Mouse (Mus musculus) spleen, postnatal 10 days (tissue): Measurements from ENCODE around the gene Kif26b.

Source experiments
- DNase-seq, 2 experiments: peaks; one replicate each; pipeline ENCODE4 v3.0.0; 2021 to 2022; ENCODE audit warnings: low spot score in 2 of 2

Kif26b gene

DNA sequence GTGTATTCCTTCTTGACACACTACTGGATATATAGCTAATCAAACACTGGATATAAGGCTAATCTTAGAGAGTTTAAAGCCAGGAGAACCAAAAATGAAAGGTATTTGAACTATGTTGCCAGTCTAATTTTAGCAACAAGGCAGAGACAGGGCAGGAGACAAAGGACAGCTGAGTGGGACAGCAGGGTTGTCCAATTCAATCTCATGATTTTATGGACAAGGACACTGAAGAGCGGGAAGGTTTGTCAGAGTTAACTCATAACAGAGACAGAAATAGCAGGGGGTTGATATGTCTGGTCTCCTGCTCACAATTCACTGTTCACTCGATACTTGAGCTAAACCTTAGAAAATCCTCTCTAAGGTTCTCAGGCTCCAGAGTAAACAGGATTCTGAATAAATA is 187.5 kb downstream of the Kif26b start:
- no peak for DNase-seq

GRCm38 (mm10) chr1:178720821-178721220 is 191.9 kb downstream of the Kif26b start:
- DNase-seq, result no peak

- no peak for DNase-seq
These were observed 193.9 kb downstream of the Kif26b start for GRCm38 (mm10) chr1:178722793-178723192.

- no peak for DNase-seq
These were observed 196.6 kb downstream of the Kif26b start for GRCm38 (mm10) chr1:178725536-178725935.

DNA sequence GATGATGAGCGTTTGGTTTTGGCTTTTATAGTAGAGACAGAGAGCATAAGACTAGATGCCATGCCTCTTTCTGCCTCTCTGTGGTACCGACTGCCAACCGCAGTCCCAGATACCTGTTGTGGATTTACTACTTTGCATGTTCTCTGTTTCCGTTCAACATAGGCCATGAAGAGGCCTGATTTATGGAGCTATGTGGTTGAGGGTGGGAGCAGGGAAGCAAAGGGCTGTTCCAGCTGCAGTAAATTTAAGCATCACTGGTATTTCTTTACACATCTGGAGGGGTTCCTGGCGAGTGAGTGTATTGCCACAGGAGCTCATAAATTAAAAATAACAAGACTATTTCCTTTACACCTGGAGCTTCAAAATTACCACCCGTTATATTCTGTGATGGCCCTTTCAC is 199.3 kb downstream of the Kif26b start:
- no peak for DNase-seq

DNA sequence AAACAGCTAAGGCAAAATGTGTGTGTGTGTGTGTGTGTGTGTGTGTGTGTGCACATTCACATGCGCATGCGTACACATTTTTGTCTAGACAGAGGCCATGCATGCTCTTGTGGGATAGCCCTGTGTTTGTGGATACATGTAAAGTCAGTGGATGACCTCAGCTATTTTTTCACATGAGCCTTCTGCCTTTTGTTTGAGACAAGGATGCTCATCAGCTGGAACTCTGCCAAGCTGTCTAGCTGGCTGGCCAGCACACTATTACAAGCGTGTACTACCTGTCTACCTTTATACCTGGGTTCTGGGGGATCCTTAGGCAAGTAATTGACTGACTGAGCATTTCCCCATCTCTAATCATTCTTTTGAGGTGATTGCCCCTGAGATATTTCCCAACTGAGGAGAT is 201.3 kb downstream of the Kif26b start:
- DNase-seq, result no peak

DNA sequence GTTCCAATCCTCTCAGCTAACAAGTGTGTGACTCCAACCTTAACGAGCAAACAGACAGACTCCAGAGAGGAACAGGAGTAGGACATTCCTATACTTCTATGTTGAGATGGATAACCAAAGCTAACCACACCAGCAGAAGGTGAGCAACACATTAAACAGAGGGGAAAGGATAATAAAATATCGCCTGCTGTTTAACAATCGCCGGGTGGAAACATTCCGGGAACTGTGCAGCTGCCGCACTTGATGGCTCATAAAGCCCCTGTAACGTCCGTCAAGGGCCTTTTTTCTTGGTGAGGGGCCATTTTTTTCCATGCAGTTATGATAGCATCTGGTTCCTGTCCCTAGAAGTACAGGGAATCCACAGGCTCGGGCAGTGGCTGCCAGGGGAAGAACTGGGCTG is 204.1 kb downstream of the Kif26b start:
- no peak for DNase-seq

DNA sequence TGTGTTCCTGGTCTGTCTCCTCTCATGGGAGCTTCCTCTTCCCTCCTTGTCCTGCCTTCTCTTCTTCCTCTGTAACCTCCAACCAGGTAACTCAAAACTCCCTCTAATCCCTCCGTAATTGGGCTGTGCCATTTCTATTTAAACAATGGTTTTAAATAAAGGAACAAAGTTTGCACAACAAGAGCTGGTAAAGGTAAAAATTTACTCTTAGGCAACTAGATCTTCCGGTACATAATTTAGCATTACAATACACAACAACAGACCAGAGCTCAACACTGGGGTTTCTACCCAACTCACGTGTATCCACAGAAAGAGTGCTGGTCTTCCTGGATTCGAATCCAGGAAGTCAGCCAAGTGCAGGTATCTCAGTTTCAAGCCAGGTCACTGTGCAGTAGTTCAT is 205.7 kb downstream of the Kif26b start:
- no peak for DNase-seq

DNA sequence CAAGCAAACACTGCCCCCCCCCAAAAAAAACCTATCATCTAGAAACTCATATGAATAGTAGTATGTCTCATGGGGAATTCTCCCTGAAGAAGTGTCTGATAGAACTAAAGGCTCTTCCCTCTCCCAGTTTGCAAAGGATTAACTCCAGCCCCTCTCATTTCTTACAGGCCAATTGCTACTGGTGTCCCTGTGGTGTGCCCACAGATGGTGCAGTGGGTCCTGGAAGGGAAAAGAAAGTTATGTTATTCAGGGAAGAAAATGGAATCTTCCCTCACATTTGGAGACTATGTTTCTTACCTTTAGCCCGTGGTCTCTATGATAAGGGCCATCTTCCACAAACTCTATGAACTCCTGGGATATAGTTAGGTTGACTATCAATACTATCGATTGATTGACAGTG is 208.0 kb downstream of the Kif26b start:
- DNase-seq, result no peak

DNA sequence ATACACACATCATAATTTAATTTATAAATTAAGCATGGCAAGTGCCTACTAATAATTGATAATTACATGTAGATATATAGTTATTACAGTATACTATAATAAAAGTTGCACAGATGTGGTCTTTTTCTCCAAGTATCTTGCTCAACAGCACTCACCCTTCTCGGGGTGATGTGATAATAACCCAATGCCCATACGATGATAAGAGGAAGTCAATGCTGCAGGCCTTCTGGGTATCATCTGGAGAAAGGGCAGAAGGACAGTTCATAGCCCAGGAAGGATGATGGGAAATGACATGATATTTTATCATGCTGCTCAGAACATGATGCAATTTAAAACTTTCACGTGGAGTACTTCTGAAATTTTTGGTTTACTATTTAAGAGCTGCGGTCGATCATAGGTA is 214.9 kb downstream of the Kif26b start:
- DNase-seq, result no peak

- DNase-seq, result no peak
These were observed 215.6 kb downstream of the Kif26b start for GRCm38 (mm10) chr1:178744526-178744925.

DNA sequence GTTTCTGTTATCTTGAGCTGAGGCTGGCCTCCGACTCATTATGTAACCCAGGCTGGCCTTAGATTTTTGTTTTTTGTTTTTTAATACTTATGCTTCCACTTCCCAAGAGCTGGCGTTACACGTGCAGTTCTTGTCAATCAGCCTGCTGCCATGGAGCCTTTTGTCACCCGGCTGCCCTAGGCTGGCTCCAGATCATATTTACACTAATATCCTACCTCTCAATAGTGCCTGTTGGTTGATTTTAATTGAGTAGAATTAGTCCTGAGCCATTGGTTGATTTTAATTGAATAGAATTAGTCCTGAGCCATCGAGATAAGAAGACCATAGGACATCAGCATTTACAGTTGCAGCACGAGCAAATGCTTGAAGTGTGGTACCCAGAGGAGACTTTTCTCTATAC is 216.0 kb downstream of the Kif26b start:
- DNase-seq, result no peak

GRCm38 (mm10) chr1:178745471-178745870 is 216.5 kb downstream of the Kif26b start:
- no peak for DNase-seq

- no peak for DNase-seq
These were observed 218.6 kb downstream of the Kif26b start for GRCm38 (mm10) chr1:178747279-178748221.

DNA sequence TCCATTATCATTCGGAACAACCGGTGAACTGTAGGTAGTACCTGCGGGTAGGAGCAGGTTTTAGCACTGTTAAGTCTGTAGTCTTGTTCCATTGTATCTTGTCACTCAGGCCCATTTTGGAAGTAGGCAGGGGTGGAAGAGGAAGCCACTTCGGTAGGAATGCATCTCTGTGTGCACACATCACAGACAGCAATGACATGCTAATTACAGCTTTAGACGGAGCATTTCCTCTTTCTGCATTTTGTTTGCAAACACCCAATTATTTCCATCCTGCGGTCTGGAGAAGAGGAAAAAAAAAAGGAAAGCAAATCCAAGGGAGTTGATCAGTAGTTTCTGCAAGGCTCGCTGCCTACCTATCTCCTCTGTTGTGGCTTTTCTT is 219.3 kb downstream of the Kif26b start:
- no peak for DNase-seq

GRCm38 (mm10) chr1:178748617-178749016 is 219.7 kb downstream of the Kif26b start:
- no peak for DNase-seq

GRCm38 (mm10) chr1:178749786-178750185 is 220.9 kb downstream of the Kif26b start:
- DNase-seq, result no peak

- DNase-seq, result no peak
These were observed 229.5 kb downstream of the Kif26b start for GRCm38 (mm10) chr1:178758441-178758840.

DNA sequence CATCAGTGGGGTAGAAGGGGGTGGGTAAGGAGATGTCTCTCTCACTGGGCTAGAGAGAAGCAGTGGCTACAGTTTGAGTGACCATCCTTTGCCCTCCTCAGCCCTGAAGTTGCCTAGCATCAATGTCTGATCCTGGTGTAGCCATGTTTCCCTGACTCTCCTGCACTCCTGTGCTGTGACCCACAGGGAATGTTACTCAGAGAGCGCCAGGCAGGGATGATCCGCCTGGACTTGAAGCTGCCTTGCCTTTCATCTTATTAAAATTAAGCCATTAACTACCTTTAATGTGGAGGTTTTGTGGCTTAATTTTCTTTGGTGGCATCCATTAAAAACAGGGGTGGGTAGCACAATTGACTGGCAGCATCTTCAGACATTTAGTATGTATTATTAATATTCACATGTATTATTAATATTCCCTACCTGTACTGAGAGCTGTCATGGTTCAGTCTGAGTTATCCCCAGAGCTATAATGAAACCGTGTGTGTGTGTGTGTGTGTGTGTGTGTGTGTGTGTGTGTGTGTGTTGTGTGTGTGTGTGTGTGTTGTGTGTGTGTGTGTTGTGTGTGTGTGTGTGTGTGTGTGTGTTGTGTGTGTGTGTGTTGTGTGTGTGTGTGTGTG is 233.3 kb downstream of the Kif26b start:
- no peak for DNase-seq

DNA sequence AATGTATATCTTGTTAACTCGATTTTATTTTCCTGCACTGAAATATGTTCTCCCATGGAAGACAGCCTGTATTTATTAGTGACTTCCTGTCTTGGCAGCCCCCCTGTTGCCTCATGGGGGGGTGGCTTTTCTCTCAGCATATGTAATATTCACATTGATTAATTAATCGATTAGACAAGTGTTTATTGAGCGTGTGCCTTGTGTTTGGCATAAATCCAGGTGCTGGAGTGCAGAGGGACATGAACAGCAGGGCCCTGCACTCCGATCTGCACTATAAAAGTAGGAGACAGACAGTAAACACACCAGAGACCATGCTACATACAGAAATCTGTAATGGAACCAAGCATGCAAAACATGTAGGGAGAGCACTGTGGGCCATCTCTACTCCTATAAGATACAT is 236.0 kb downstream of the Kif26b start:
- DNase-seq, result no peak

GRCm38 (mm10) chr1:178765650-178766049 is 236.7 kb downstream of the Kif26b start:
- no peak for DNase-seq

GRCm38 (mm10) chr1:178768976-178769375 is 240.1 kb downstream of the Kif26b start:
- DNase-seq, result no peak

GRCm38 (mm10) chr1:178769988-178770387 is 241.1 kb downstream of the Kif26b start:
- no peak for DNase-seq
